Mouse (Mus musculus) liver, embryonic 16.5 days (tissue): ENCODE data around the gene Kcnk13. TPM values are rescaled to one million over a fixed set of nuclear protein-coding genes. Genes with fewer than 3 reads are reported as not detected.

ENCODE experiments used
- ATAC-seq: fragments of 200-750 bp; cut with Nextera tagmentation; 2 replicates; pipeline ENCODE4 v1.8.0; 2017; ENCODE audit warnings: low read depth, mild to moderate bottlenecking, moderate number of reproducible peaks, moderate library complexity
- H3K27ac ChIP-seq: fragments of 300-500 bp; sonication (generic); 2 replicates; pipeline ENCODE4 v1.5.1; 2014; ENCODE audit warnings: mild to moderate bottlenecking, low read length
- H3K27me3 ChIP-seq: fragments of 300-500 bp; sonication (generic); 2 replicates; pipeline ENCODE4 v1.6.1; 2014; ENCODE audit warnings: low read depth, low read length, mixed read lengths; ENCODE audit not compliant: control insufficient read depth, insufficient read depth
- H3K36me3 ChIP-seq: fragments of 300-500 bp; sonication (generic); 2 replicates; pipeline ENCODE4 v1.6.1; 2014; ENCODE audit warnings: mild to moderate bottlenecking; ENCODE audit not compliant: control insufficient read depth, insufficient read depth
- H3K4me1 ChIP-seq: fragments of 300-500 bp; sonication (generic); 2 replicates; pipeline ENCODE4 v1.6.1; 2014; ENCODE audit warnings: low read depth, low read length, mixed read lengths; ENCODE audit not compliant: control insufficient read depth
- H3K4me2 ChIP-seq: fragments of 300-500 bp; sonication (generic); 2 replicates; pipeline ENCODE4 v1.6.1; 2014; ENCODE audit warnings: low read depth, low read length, mixed read lengths
- H3K4me3 ChIP-seq: fragments of 300-500 bp; sonication (generic); 2 replicates; pipeline ENCODE4 v1.5.1; 2014; ENCODE audit warnings: low read depth, mild to moderate bottlenecking, low read length
- H3K9ac ChIP-seq: fragments of 300-500 bp; sonication (generic); 2 replicates; pipeline ENCODE4 v1.6.1; 2014; ENCODE audit warnings: low read depth, low read length
- H3K9me3 ChIP-seq: fragments of 300-500 bp; sonication (generic); replicated peaks from 2 replicates; pipeline ENCODE4 v1.6.1; 2016; ENCODE audit warnings: low read length; ENCODE audit not compliant: control insufficient read depth
- WGBS: fragments of 180-500 bp; shearing (Covaris S2); extraction: QIAGEN DNeasy Blood & Tissue Kit; methylation state at CpG from one replicate; pipeline ENCODE4 v1.1.7; 2014; ENCODE audit not compliant: insufficient replicate concordance; 5-methylcytosine and 5-hydroxymethylcytosine counted together
- polyA plus RNA-seq: library from polyadenylated mRNA; unstranded; fragments of >200 nt; fragmentation: Nextera tagmentation; extraction: Ambion mirVana; gene quantifications from 2 replicates; pipeline ENCODE4 v1.2.1, GENCODE M21; 2015

Kcnk13 gene
- polyA plus RNA-seq, 1 experiment from 2014 or later, result 0.84 TPM

GRCm38 (mm10) chr12:100044704-100045103 is 80.4 kb downstream of the Kcnk13 start:
- Histone ChIP-seq H3K4me3 (no peak overlapping the region), H3K4me2 (no peak overlapping the region), H3K9ac (no peak overlapping the region), H3K9me3 (no peaks in the 10 kb centered on the region), H3K4me1 (no peaks in the 10 kb centered on the region), H3K27ac (no peak overlapping the region), H3K36me3 (no peaks in the 10 kb centered on the region), H3K27me3 (no peaks in the 10 kb centered on the region)
- 27% methylated on average over 4 of the region's 4 CpGs for WGBS
- ATAC-seq, result no peak

DNA sequence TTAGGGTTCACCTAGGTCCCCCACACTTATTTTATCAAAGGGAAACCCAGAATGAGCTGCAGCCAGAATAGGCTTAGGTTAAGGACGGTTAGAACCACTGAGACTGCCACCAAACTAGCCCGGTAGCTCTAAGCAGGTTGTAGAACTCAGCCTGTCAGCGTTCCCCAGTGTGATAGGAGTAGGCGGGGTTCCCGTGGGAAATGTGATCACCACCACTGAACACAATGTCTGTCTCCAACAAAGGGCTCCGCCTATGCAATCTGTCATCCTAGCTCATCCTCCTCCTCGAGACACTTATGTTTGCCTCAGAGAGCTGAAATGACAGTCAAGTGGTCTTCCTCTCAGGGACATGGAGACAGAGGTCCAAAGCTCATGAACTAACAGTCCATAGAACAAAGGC is 86.3 kb downstream of the Kcnk13 start:
- Histone ChIP-seq H3K36me3 (no peaks in the 10 kb centered on the region), H3K27ac (no peak overlapping the region), H3K27me3 (no peaks in the 10 kb centered on the region), H3K4me3 (no peak overlapping the region), H3K9ac (no peak overlapping the region), H3K4me1 (no peaks in the 10 kb centered on the region), H3K4me2 (no peak overlapping the region), H3K9me3 (no peaks in the 10 kb centered on the region)
- ATAC-seq, result no peak
- WGBS, result 50% methylated on average over 7 of the region's 7 CpGs

DNA sequence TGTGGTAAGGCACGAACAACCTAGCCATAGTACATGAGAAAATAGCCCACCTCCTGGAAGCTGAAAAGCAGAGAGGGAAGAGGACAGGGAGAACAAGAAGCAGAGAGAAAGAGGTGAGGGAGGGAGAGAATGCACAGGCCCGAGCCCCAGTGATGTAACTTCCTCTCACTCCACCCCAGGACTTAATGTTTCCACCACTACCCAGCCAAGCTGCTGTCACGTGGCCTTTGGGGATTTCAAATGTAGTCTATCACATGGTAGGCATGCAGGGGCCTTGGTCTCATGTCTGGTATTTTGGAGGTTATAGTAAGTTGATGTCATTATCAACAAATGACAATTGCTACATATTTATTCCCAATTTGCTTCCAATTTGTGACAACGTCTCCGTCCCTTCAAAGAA is 89.3 kb downstream of the Kcnk13 start:
- Histone ChIP-seq H3K4me1 (no peaks in the 10 kb centered on the region), H3K36me3 (no peaks in the 10 kb centered on the region), H3K27ac (no peak overlapping the region), H3K4me3 (no peak overlapping the region), H3K4me2 (no peak overlapping the region), H3K9me3 (no peaks in the 10 kb centered on the region), H3K27me3 (no peaks in the 10 kb centered on the region), H3K9ac (no peak overlapping the region)
- ATAC-seq, result no peak
- 54% methylated on average over 5 of the region's 5 CpGs for WGBS

DNA sequence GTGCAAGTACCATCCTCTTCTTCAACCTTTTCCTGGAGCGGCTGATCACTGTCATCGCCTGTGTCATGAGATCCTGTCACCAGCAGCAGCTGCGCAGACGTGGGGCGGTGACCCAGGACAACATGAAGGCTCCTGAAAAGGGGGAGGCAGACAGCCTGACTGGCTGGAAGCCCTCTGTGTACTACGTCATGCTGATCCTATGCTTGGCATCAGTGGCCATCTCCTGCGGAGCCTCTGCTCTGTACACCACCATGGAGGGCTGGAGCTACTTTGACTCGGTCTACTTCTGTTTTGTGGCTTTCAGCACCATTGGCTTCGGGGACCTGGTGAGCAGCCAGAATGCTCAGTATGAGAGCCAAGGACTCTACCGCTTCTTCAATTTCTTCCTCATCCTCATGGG is 96.8 kb downstream of the Kcnk13 start:
- Histone ChIP-seq H3K27me3 (no peaks in the 10 kb centered on the region), H3K9me3 (no peaks in the 10 kb centered on the region), H3K9ac (no peak overlapping the region), H3K4me1 (no peaks in the 10 kb centered on the region), H3K4me2 (no peak overlapping the region), H3K4me3 (no peak overlapping the region), H3K36me3 (no peaks in the 10 kb centered on the region), H3K27ac (no peak overlapping the region)
- ATAC-seq, result no peak
- WGBS, result 73% methylated on average over 10 of the region's 10 CpGs

DNA sequence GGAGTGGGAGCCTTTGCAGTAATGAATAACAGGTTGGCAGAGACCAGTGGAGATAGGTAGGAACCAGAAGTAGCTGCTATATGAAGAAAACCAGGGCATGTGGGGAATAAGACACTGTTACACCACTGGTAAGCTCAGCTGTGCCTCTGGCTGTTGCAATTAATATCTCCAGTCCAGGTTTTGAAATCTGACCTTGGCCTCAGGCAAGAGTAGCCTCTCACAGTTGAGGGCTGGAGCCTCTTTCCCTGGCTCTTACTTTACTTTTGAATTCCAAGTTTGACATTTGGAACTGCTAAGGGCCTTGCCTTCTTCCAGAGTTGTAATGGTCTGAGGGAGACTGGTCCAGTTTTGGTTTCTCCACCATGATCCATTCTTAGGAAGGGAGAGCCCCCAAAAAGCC is 97.5 kb downstream of the Kcnk13 start:
- Histone ChIP-seq H3K4me1 (no peaks in the 10 kb centered on the region), H3K9ac (no peak overlapping the region), H3K4me2 (no peak overlapping the region), H3K27me3 (no peaks in the 10 kb centered on the region), H3K9me3 (no peaks in the 10 kb centered on the region), H3K4me3 (no peak overlapping the region), H3K36me3 (no peaks in the 10 kb centered on the region), H3K27ac (no peak overlapping the region)
- ATAC-seq, result no peak

GRCm38 (mm10) chr12:100062584-100062983 is 98.3 kb downstream of the Kcnk13 start:
- 49% methylated on average over 3 of the region's 3 CpGs for WGBS
- ATAC-seq, result no peak
- Histone ChIP-seq H3K4me1 (no peaks in the 10 kb centered on the region), H3K9me3 (no peaks in the 10 kb centered on the region), H3K36me3 (no peaks in the 10 kb centered on the region), H3K9ac (no peak overlapping the region), H3K4me2 (no peak overlapping the region), H3K27ac (no peak overlapping the region), H3K4me3 (no peak overlapping the region), H3K27me3 (no peaks in the 10 kb centered on the region)

DNA sequence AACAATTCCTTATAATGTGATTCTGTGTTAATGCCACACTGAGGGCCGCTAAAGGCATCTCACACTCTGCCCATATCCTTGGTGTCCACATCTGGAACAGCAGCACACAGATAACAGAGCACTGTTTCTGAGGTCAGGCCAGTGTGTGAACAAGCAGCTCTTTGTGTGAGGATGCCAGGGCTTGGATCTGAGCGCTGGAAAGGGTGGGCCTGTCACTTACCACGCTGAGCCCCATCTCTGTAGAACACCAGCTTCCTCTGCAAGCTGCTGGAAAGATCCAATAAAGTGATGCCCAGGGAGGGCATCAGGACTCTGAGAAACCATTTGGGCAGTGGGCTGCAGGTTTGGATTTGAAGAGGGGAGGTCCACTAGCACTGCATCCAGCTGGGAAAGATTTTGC is 100.8 kb downstream of the Kcnk13 start:
- Histone ChIP-seq H3K27ac (no peak overlapping the region), H3K36me3 (no peaks in the 10 kb centered on the region), H3K4me2 (no peak overlapping the region), H3K27me3 (no peaks in the 10 kb centered on the region), H3K9ac (no peak overlapping the region), H3K4me1 (no peaks in the 10 kb centered on the region), H3K4me3 (no peak overlapping the region), H3K9me3 (no peaks in the 10 kb centered on the region)
- 74% methylated on average over 3 of the region's 3 CpGs for WGBS
- no peak for ATAC-seq

- H3K4me3 ChIP-seq, result no peak overlapping the region
- H3K36me3 ChIP-seq, result no peaks in the 10 kb centered on the region
- no peaks in the 10 kb centered on the region for H3K4me1 ChIP-seq
- H3K4me2 ChIP-seq, result no peak overlapping the region
- no peaks in the 10 kb centered on the region for H3K9me3 ChIP-seq
- no peaks in the 10 kb centered on the region for H3K27me3 ChIP-seq
- 43% methylated on average over 5 of the region's 5 CpGs for WGBS
- ATAC-seq, result no peak
- H3K9ac ChIP-seq, result no peak overlapping the region
- H3K27ac ChIP-seq, result no peak overlapping the region
Observed at GRCm38 (mm10) chr12:100067477-100067876, 103.2 kb downstream of the Kcnk13 start.

GRCm38 (mm10) chr12:100073201-100073672 is 108.9 kb downstream of the Kcnk13 start:
- 58% methylated on average over 4 of the region's 4 CpGs for WGBS
- no peak for ATAC-seq
- Histone ChIP-seq H3K27ac (no peak overlapping the region), H3K4me1 (no peaks in the 10 kb centered on the region), H3K4me2 (no peak overlapping the region), H3K36me3 (no peaks in the 10 kb centered on the region), H3K27me3 (no peaks in the 10 kb centered on the region), H3K4me3 (no peak overlapping the region), H3K9me3 (no peaks in the 10 kb centered on the region), H3K9ac (no peak overlapping the region)

DNA sequence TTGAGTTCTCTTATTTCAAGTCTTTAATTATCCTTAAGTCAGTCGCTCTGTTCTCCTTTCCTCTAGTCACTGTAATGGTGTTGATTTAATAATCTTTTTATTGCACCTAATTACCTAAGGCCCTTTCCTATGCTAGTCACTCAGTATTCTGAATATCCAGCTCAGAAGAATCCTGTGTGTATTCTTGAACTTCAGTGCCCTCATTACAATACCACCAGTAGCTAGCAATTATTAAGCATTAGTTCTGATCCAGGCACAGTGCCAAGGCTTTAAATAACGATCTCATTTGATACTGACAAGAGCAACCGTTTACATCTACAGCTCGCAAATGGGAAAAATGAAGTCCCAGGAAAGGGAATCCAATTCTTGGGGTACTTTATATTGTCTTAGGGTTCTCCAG is 111.4 kb downstream of the Kcnk13 start:
- ATAC-seq, result no peak
- 68% methylated on average over 4 of the region's 4 CpGs for WGBS

More for the DNA sequence above, 111.4 kb downstream of the Kcnk13 start:
- Histone ChIP-seq H3K27me3 (no peaks in the 10 kb centered on the region), H3K4me3 (no peak overlapping the region), H3K36me3 (no peaks in the 10 kb centered on the region), H3K9ac (no peak overlapping the region), H3K4me2 (no peak overlapping the region), H3K9me3 (no peaks in the 10 kb centered on the region), H3K27ac (no peak overlapping the region), H3K4me1 (no peaks in the 10 kb centered on the region)
